Mouse (Mus musculus) cerebellum, adult 8-10 months (tissue): ENCODE results near the gene Cdk10.

Source experiments
- DNase-seq: peaks from one replicate; pipeline ENCODE4 v3.0.0; 2022

The Cdk10 gene

DNA sequence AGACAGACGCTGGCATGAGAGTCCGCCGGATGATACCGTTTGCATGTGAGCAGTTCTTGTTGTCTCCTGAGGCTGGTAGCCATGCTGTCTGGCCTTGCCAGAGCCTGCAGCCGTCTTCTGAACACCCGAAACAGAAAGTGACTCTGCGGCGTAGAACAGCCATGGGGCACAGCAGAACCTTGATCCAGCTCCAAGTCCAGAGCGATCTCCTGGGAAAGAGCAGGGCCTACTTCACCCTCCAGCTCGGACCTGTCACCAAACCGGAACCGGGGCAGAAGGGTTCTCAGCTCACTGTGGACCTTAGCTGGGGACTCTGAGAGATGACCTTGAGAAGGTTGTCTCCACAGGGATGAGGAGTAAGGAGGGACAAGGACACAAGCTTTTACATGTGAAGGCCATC lies 50.5 kb downstream of the Cdk10 start:
- no peak for DNase-seq

DNA sequence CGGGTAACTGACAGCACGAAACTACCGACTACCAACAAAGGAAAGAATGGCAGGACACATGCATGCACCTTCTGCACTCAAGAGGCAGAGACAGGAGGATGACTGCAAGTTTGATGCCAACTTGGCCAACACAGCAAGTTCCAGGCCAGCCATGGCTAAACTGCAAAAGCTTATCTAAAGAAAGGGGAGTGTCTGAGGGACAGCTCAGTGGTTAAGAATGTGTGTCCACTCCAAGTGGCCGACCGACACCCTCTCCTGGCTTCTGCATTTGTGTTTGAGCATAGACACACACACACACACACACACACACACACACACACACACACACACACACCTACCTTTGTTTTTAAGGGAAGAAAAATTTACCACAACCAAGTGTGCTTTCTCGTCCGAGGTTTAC lies 53.8 kb downstream of the Cdk10 start:
- no peak for DNase-seq

DNA sequence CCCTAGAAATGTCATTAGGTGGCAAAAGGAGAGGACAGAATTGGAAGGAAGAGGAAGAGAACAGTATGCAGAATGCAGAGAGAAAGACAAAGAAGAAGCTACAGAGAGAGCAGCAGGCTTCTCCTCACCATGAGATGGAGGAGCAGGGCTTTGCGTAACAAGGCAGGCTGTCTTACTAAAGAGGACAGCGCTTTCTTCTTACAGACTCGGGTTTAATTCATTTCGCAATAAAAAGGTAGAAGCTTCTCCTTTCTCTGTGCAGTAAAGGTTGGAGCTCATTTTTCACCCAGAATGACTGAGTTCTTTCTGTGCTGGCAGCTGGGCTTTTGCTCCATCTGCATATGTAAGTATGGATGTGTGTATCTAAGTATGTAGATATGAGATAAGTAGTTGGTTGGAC lies 55.2 kb downstream of the Cdk10 start:
- DNase-seq: no peak

DNA sequence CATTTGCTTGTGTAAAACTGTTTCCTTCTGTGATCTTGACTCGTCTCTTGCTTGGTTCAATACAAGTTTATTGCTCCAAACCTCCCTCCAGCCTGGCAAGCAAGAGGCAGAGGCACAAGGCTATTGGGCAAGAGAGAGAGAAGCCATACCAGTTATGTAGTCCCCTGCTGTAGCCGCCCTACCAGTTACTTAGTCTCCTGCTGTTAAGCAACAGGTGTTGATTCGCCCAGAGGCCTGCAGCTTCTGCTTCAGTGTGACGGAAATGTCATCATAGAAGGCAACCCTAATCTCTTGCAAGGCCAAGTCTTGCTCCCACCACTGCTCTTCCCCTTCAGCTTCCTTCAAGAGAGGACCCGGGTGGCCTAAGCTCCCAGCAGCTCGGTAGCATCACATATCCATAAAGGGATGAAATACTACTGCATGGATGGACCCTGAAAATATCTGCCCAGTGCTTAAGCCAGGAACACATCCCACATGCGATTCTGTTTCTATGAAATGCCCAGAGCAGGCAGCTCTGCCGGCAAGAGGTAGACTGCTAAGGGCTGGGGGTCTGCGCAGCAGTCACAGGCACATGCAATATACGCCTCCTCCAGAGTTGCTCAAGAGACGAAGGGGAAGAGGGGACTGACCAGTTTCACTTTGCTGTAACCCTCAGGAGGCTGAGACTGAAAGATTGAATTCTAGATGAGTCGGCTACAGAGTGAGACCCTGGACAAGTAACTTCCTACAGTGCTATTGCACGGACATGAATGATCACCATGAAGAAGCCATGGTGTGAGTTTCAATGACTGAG lies 55.9 kb downstream of the Cdk10 start:
- no peak for DNase-seq
